Mouse (Mus musculus): ENCODE measurements around the gene Clmn. TPM values are rescaled to one million over a fixed set of nuclear protein-coding genes. Genes with fewer than 3 reads are reported as not detected.

Clmn gene
- total and polyA plus RNA-seq, 3 experiments = not detected

- H3K9ac ChIP-seq (ENCODE audit: control insufficient read depth, low read depth, low read length, poor library complexity, severe bottlenecking) = no peak overlapping the region
Measured at GRCm38 (mm10) chr12:104761411-104761810, 103.5 kb downstream of the Clmn start.

GRCm38 (mm10) chr12:104758066-104758465 is 106.8 kb downstream of the Clmn start:
- Histone ChIP-seq H3K27ac (ENCODE audit: control insufficient read depth, low read depth, low read length) (no peak overlapping the region), H3K4me3 (ENCODE audit: control insufficient read depth in 1 of 2, insufficient read depth in 1 of 2, low read depth in 2 of 2, low read length in 2 of 2) (no peak overlapping the region), H3K9ac (ENCODE audit: control insufficient read depth, low read depth, low read length, poor library complexity, severe bottlenecking) (no peak overlapping the region), H3K36me3 (ENCODE audit: control insufficient read depth in 1 of 2, insufficient read depth in 2 of 2, low read length in 2 of 2) (no peaks in the 10 kb centered on the region), H3K27me3 (ENCODE audit: control insufficient read depth in 1 of 2, insufficient read depth in 2 of 2, low read length in 2 of 2) (no peaks in the 10 kb centered on the region), H3K4me1 (ENCODE audit: control insufficient read depth in 1 of 2, insufficient read depth in 2 of 2, low read length in 2 of 2) (peaks cover 0 to 1% of the 10 kb centered on the region in 2 experiments; a peak in 3 of 4 replicates), H3K79me2 (ENCODE audit: control insufficient read depth, insufficient read depth, low read length, poor library complexity) (no peaks in the 10 kb centered on the region), H3K9me3 (replicated peaks; ENCODE audit: insufficient read depth, low read length) (no peaks in the 10 kb centered on the region)
- no peak for DNase-seq (ENCODE audit: low read depth, low spot score)
- no peak for TF ChIP-seq POLR2AphosphoS5 (IDR thresholded peaks at IDR 0.05; ENCODE audit: borderline replicate concordance, low read depth, low read length)
- no peak for TF ChIP-seq POLR2A (IDR thresholded peaks at IDR 0.05; ENCODE audit: control insufficient read depth in 1 of 2, insufficient read depth in 1 of 2, low read depth in 1 of 2, low read length in 2 of 2, poor library complexity in 1 of 2)
- no peak for TF ChIP-seq KAT2A (conservative IDR thresholded peaks at IDR 0.05; ENCODE audit: low read depth, low read length)
- no peak for TF ChIP-seq MAFK (IDR thresholded peaks at IDR 0.05; ENCODE audit: borderline replicate concordance, low read depth, low read length)
- TF ChIP-seq MYC (IDR thresholded peaks at IDR 0.05; ENCODE audit: low read depth, low read length) = no peak
- TF ChIP-seq POLR2AphosphoS2 (IDR thresholded peaks at IDR 0.05; ENCODE audit: low read length) = no peak
- TF ChIP-seq SMC3 (IDR thresholded peaks at IDR 0.05; ENCODE audit: low read depth, low read length) = no peak
- no peak for TF ChIP-seq RAD21 (IDR thresholded peaks at IDR 0.05; ENCODE audit: low read depth, low read length)
- no peak for TF ChIP-seq CHD2 (IDR thresholded peaks at IDR 0.05; ENCODE audit: low read length)
- TF ChIP-seq USF2 (IDR thresholded peaks at IDR 0.05; ENCODE audit: borderline replicate concordance in 1 of 2, insufficient read depth in 1 of 2, low read depth in 1 of 2, low read length in 2 of 2) = no peak
- no peak for TF ChIP-seq ZKSCAN1 (IDR thresholded peaks at IDR 0.05; ENCODE audit: low read depth, low read length)
- no peak for TF ChIP-seq TAL1 (IDR thresholded peaks at IDR 0.05; ENCODE audit: low read length)
- no peak for TF ChIP-seq EP300 (IDR thresholded peaks at IDR 0.05; ENCODE audit: low read depth in 1 of 2, low read length in 2 of 2)

More at GRCm38 (mm10) chr12:104761411-104761810, 103.5 kb downstream of the Clmn start:
- Histone ChIP-seq H3K27me3 (ENCODE audit: control insufficient read depth in 1 of 2, insufficient read depth in 2 of 2, low read length in 2 of 2) (no peaks in the 10 kb centered on the region), H3K4me1 (ENCODE audit: control insufficient read depth in 1 of 2, insufficient read depth in 2 of 2, low read length in 2 of 2) (no peaks in the 10 kb centered on the region), H3K36me3 (ENCODE audit: control insufficient read depth in 1 of 2, insufficient read depth in 2 of 2, low read length in 2 of 2) (no peaks in the 10 kb centered on the region), H3K27ac (ENCODE audit: control insufficient read depth, low read depth, low read length) (no peak overlapping the region), H3K9me3 (replicated peaks; ENCODE audit: insufficient read depth, low read length) (no peaks in the 10 kb centered on the region), H3K4me3 (ENCODE audit: control insufficient read depth in 1 of 2, insufficient read depth in 1 of 2, low read depth in 2 of 2, low read length in 2 of 2) (no peak overlapping the region), H3K79me2 (ENCODE audit: control insufficient read depth, insufficient read depth, low read length, poor library complexity) (no peaks in the 10 kb centered on the region)
- TF ChIP-seq USF2 (IDR thresholded peaks at IDR 0.05; ENCODE audit: borderline replicate concordance in 1 of 2, insufficient read depth in 1 of 2, low read depth in 1 of 2, low read length in 2 of 2) = no peak
- TF ChIP-seq ZC3H11A (IDR thresholded peaks at IDR 0.05; ENCODE audit: low read depth, low read length) = no peak
- TF ChIP-seq NRF1 (IDR thresholded peaks at IDR 0.05; ENCODE audit: insufficient read depth, low read depth, low read length, poor library complexity, severe bottlenecking) = no peak
- no peak for TF ChIP-seq HCFC1 (IDR thresholded peaks at IDR 0.05; ENCODE audit: low read depth, low read length)
- no peak for TF ChIP-seq KAT2A (conservative IDR thresholded peaks at IDR 0.05; ENCODE audit: low read depth, low read length)
- TF ChIP-seq POLR2AphosphoS5 (IDR thresholded peaks at IDR 0.05; ENCODE audit: borderline replicate concordance, low read depth, low read length) = no peak
- TF ChIP-seq TBP (IDR thresholded peaks at IDR 0.05; ENCODE audit: low read depth, low read length) = no peak
- no peak for TF ChIP-seq POLR2A (IDR thresholded peaks at IDR 0.05; ENCODE audit: control insufficient read depth in 1 of 2, insufficient read depth in 1 of 2, low read depth in 1 of 2, low read length in 2 of 2, poor library complexity in 1 of 2)
- TF ChIP-seq MXI1 (IDR thresholded peaks at IDR 0.05; ENCODE audit: low read depth, low read length) = no peak
- TF ChIP-seq MAX (IDR thresholded peaks at IDR 0.05; ENCODE audit: low read length) = no peak
- TF ChIP-seq CTCF (IDR thresholded peaks at IDR 0.05 in 2 of 3, conservative IDR thresholded peaks at IDR 0.05 in 1 of 3; ENCODE audit: control insufficient read depth in 1 of 3, insufficient read depth in 1 of 3, low read depth in 2 of 3, low read length in 3 of 3, poor library complexity in 1 of 3, severe bottlenecking in 1 of 3) = no peak
- no peak for TF ChIP-seq UBTF (IDR thresholded peaks at IDR 0.05; ENCODE audit: borderline replicate concordance, insufficient read depth, low read depth, low read length)
- no peak for DNase-seq (ENCODE audit: low read depth, low spot score)
